Mouse (Mus musculus): ENCODE measurements around the gene Nme9.

The Nme9 gene

GRCm38 (mm10) chr9:99470347-99471092 is 19.2 kb downstream of the Nme9 start:
- in situ Hi-C loops (cut with MboI; ENCODE audit: unreplicated experiment in 2 of 2): loop anchor here in 1 of 2 experiments (25.0 kb wide), 1 partner anchor 917 kb away; no protein-coding TSS in a partner anchor

GRCm38 (mm10) chr9:99471334-99471733 is 20.1 kb downstream of the Nme9 start:
- in situ Hi-C loops (cut with MboI; ENCODE audit: unreplicated experiment in 2 of 2): loop anchor here in 1 of 2 experiments (25.0 kb wide), 1 partner anchor 916 kb away; no protein-coding TSS in a partner anchor

GRCm38 (mm10) chr9:99479181-99479711 is 28.0 kb downstream of the Nme9 start:
- in situ Hi-C loops (cut with MboI; ENCODE audit: unreplicated experiment in 2 of 2): no loop called here

GRCm38 (mm10) chr9:99480764-99481163 is 29.5 kb downstream of the Nme9 start:
- in situ Hi-C loops (cut with MboI; ENCODE audit: unreplicated experiment in 2 of 2): no loop called here

- in situ Hi-C loops (cut with MboI; ENCODE audit: unreplicated experiment in 2 of 2): no loop called here
These were observed 31.9 kb downstream of the Nme9 start for GRCm38 (mm10) chr9:99483191-99483590.

- in situ Hi-C loops (cut with MboI; ENCODE audit: unreplicated experiment in 2 of 2): no loop called here
These were observed 33.4 kb downstream of the Nme9 start for GRCm38 (mm10) chr9:99484632-99485031.

- in situ Hi-C loops (cut with MboI; ENCODE audit: unreplicated experiment in 2 of 2): no loop called here
These were observed 33.9 kb downstream of the Nme9 start for GRCm38 (mm10) chr9:99485144-99485543.

- in situ Hi-C loops (cut with MboI; ENCODE audit: unreplicated experiment in 2 of 2): no loop called here
These were observed 35.9 kb downstream of the Nme9 start for GRCm38 (mm10) chr9:99487126-99487695.

- in situ Hi-C loops (cut with MboI; ENCODE audit: unreplicated experiment in 2 of 2): no loop called here
These were observed 36.6 kb downstream of the Nme9 start for GRCm38 (mm10) chr9:99487841-99488240.

- in situ Hi-C loops (cut with MboI; ENCODE audit: unreplicated experiment in 2 of 2): no loop called here
These were observed 39.8 kb downstream of the Nme9 start for GRCm38 (mm10) chr9:99491050-99491449.

- in situ Hi-C loops (cut with MboI; ENCODE audit: unreplicated experiment in 2 of 2): no loop called here
These were observed 41.4 kb downstream of the Nme9 start for GRCm38 (mm10) chr9:99492634-99493200.

GRCm38 (mm10) chr9:99499336-99499735 is 48.1 kb downstream of the Nme9 start:
- in situ Hi-C loops (cut with MboI; ENCODE audit: unreplicated experiment in 2 of 2): no loop called here

- in situ Hi-C loops (cut with MboI; ENCODE audit: unreplicated experiment in 2 of 2): no loop called here
These were observed 54.6 kb downstream of the Nme9 start for GRCm38 (mm10) chr9:99505875-99506274.

All from v-Abl transformed pro-B cells (cell line).